Mouse (Mus musculus): ENCODE results near the gene Rsl1d1. TPM values are rescaled to one million over a fixed set of nuclear protein-coding genes. Genes with fewer than 3 reads are reported as not detected.

Rsl1d1 gene
- polyA plus RNA-seq, 1 experiment from 2014 or later, result 193 TPM

DNA sequence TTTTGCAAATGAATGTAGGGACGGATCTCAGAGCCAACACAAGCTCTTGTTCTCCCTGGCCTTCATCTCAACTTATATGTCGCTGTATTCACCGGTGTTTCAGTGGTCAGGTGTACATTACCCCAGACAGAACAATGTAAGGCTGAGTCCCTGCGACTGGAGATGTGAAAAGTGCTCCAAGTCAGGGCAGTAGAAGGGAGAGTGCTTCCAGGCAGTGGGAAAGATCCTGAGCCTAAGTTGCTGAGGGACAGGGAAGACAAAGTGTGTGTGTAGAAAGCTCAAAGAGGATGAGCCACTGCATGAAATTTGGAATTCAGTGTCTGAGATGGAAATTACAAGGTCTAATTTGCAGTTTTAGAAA lies 26.3 kb downstream of the Rsl1d1 start:
- WGBS, result 3% methylated on average over 4 of the region's 4 CpGs
- Histone ChIP-seq H3K9ac (peak overlapping the region; percentile 83), H3K4me1 (ENCODE audit: insufficient read depth) (peaks cover 4% of the 10 kb centered on the region; the same call in 1 of the 2 replicates), H3K27ac (ENCODE audit: low read depth) (no peak overlapping the region), H3K9me3 (ENCODE audit: low read depth, low read length) (no peaks in the 10 kb centered on the region), H3K4me2 (peak overlapping the region; percentile 83), H3K27me3 (ENCODE audit: insufficient read depth, low read length) (no peaks in the 10 kb centered on the region), H3K36me3 (ENCODE audit: insufficient read depth) (no peaks in the 10 kb centered on the region), H3K4me3 (ENCODE audit: low read depth, low read length) (peak overlapping the region; percentile 96)
- DNase-seq (no peak), ATAC-seq (ENCODE audit: insufficient read depth) (no peak)
- TF ChIP-seq CTCF (IDR thresholded peaks at IDR 0.05; ENCODE audit: low read depth), result no peak

DNA sequence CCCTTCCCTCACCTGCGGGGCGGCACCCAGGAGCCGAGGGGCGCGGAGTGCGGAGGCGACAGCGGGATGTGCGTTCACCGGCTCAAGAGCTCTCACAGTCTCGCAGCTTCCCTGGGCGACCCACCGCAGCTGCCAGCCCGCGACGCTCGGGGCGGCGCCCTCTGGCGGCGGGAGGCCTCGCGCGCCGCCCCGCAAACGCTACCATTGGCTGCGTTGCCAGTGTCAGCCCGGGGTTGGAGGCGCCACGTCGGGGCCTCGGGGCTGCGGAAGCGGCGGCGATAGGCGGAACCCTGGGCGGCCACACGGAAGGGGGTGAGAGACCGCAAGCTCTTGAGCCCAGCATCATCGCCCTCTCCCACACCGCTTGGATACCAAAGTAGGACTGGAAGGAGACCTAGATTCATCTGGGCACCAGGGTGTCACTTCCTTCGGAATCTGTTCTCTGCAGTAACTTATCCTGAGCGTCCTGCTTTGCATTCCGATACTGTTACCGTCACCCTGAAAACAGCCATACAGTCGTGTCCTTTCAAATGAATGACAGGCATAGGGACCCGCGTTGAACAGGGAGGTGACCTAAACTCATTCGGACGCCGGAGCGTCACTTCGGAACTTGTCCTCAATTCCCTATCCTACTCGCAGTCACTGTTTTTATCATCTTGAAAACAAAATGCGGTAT lies 26.8 kb downstream of the Rsl1d1 start, which contains the start of gene Zc3h7a:
Gene Zc3h7a (minus strand): TSS at position 186 of the 676 bp plus-strand sequence.
- Histone ChIP-seq H3K4me3 (ENCODE audit: low read depth, low read length) (peak within 1 kb of the TSS; percentile 96), H3K27me3 (ENCODE audit: insufficient read depth, low read length) (no peaks in the 10 kb centered on the region), H3K9me3 (ENCODE audit: low read depth, low read length) (no peaks in the 10 kb centered on the region), H3K9ac (peak within 1 kb of the TSS; percentile 83), H3K36me3 (ENCODE audit: insufficient read depth) (no peaks in the 10 kb centered on the region), H3K4me1 (ENCODE audit: insufficient read depth) (peaks cover 4% of the 10 kb centered on the region; the same call in 1 of the 2 replicates), H3K27ac (ENCODE audit: low read depth) (peak within 1 kb of the TSS; percentile 84), H3K4me2 (peak within 1 kb of the TSS; percentile 83)
- WGBS, result under 1% methylated on average over 56 of the region's 57 CpGs
- peak; percentile 96 for DNase-seq
- peak; percentile 96 for ATAC-seq (ENCODE audit: insufficient read depth)
- peak; percentile 49 for TF ChIP-seq CTCF (IDR thresholded peaks at IDR 0.05; ENCODE audit: low read depth)

DNA sequence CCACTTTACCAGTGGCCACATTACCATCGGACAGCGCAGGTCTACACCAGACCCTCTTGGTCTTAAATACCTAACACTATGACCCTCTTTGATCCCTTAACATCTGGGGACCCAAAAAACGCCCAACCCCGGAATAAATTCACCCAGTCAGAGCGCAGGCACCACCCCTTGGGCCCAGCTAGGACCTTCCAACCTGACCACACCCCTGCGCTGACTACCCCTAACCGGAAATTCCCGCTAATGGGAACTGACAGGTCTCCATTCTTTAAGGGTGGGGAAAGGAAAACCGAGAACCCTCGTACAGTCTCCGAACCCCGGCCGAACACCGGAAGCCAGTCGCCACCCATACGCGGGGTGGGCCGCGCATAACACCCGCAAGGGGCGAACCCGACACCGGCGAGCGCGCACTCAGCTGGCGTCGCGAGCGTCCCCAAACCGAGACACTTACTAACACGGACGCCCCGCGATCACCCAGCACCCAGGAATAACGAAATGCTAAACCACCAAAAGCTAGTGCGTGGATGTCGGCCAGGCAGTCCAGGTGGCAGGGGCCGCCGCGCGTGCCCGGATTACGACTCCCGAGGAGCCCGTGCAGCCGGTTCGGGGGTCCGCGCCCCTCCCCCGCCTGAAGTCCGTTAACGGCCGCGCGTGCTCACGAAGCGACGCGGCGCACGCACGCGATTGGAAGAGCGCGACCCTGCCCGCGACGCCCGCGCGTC lies 27.5 kb downstream of the Rsl1d1 start:
- H3K36me3 ChIP-seq (ENCODE audit: insufficient read depth), result no peaks in the 10 kb centered on the region
- H3K27ac ChIP-seq (ENCODE audit: low read depth), result peak overlapping the region; percentile 84
- H3K9ac ChIP-seq, result peak overlapping the region; percentile 83
- WGBS, result under 1% methylated on average over 65 of the region's 72 CpGs
- H3K4me3 ChIP-seq (ENCODE audit: low read depth, low read length), result peak overlapping the region; percentile 96
- TF ChIP-seq CTCF (IDR thresholded peaks at IDR 0.05; ENCODE audit: low read depth), result no peak
- H3K4me2 ChIP-seq, result peak overlapping the region; percentile 83
- peaks cover 4% of the 10 kb centered on the region; the same call in 1 of the 2 replicates for H3K4me1 ChIP-seq (ENCODE audit: insufficient read depth)
- ATAC-seq (ENCODE audit: insufficient read depth) (peak; percentile 75), DNase-seq (peak; percentile 76)
- no peaks in the 10 kb centered on the region for H3K27me3 ChIP-seq (ENCODE audit: insufficient read depth, low read length)
- no peaks in the 10 kb centered on the region for H3K9me3 ChIP-seq (ENCODE audit: low read depth, low read length)

DNA sequence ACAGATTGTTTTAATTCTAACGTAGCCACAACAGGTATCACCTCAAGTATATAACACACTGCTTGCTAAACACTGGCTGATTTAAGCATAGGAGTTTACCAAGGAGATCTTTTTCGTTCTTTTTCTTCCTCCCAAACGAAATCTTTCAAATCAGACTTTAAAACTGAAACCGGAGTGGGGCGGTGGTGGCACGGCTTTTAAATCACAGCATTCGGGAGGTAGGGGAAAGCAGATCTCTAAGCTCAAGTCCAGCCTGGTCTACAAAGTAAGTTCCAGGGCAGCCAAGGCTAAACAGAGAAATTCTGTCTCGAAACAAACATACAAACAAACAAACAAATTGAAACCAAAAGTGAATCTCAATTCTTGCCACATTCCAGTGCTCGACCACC lies 28.0 kb downstream of the Rsl1d1 start:
- no peaks in the 10 kb centered on the region for H3K27me3 ChIP-seq (ENCODE audit: insufficient read depth, low read length)
- H3K27ac ChIP-seq (ENCODE audit: low read depth), result peak overlapping the region; percentile 84
- peaks cover 4% of the 10 kb centered on the region; the same call in 1 of the 2 replicates for H3K4me1 ChIP-seq (ENCODE audit: insufficient read depth)
- WGBS, result 9% methylated on average over 9 of the region's 9 CpGs
- TF ChIP-seq CTCF (IDR thresholded peaks at IDR 0.05; ENCODE audit: low read depth), result no peak
- peak; percentile 16 for DNase-seq
- ATAC-seq (ENCODE audit: insufficient read depth), result no peak
- peak overlapping the region; percentile 96 for H3K4me3 ChIP-seq (ENCODE audit: low read depth, low read length)
- no peaks in the 10 kb centered on the region for H3K9me3 ChIP-seq (ENCODE audit: low read depth, low read length)
- H3K4me2 ChIP-seq, result peak overlapping the region; percentile 83
- H3K9ac ChIP-seq, result peak overlapping the region; percentile 83
- H3K36me3 ChIP-seq (ENCODE audit: insufficient read depth), result no peaks in the 10 kb centered on the region

DNA sequence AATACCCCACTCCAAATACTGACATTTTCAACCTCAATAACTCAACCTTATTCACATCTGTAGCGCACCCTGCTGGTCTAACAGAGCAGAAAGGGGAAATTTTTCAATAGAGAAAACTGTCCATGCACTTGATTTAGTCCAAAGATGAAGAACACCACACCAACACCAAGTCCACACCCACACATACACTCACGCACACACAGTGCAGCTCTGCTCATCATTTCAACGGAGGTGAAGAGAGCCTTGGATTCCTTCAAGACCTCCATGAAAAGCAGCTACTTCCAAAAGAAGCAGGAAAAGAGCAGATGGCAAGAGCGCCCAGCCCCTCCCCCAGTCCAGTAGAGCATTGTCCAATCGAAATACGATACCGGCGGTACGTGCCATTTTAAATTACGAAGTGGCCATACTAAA lies 28.5 kb downstream of the Rsl1d1 start:
- DNase-seq (peak; percentile 78), ATAC-seq (ENCODE audit: insufficient read depth) (no peak)
- Histone ChIP-seq H3K27ac (ENCODE audit: low read depth) (peak overlapping the region; percentile 84), H3K27me3 (ENCODE audit: insufficient read depth, low read length) (no peaks in the 10 kb centered on the region), H3K9me3 (ENCODE audit: low read depth, low read length) (no peaks in the 10 kb centered on the region), H3K36me3 (ENCODE audit: insufficient read depth) (no peaks in the 10 kb centered on the region), H3K4me3 (ENCODE audit: low read depth, low read length) (peak overlapping the region; percentile 96), H3K9ac (peak overlapping the region; percentile 83), H3K4me2 (peak overlapping the region; percentile 83), H3K4me1 (ENCODE audit: insufficient read depth) (peaks cover 4% of the 10 kb centered on the region; the same call in 1 of the 2 replicates)
- peak; percentile 58 for TF ChIP-seq CTCF (IDR thresholded peaks at IDR 0.05; ENCODE audit: low read depth)
- 11% methylated on average over 10 of the region's 10 CpGs for WGBS

DNA sequence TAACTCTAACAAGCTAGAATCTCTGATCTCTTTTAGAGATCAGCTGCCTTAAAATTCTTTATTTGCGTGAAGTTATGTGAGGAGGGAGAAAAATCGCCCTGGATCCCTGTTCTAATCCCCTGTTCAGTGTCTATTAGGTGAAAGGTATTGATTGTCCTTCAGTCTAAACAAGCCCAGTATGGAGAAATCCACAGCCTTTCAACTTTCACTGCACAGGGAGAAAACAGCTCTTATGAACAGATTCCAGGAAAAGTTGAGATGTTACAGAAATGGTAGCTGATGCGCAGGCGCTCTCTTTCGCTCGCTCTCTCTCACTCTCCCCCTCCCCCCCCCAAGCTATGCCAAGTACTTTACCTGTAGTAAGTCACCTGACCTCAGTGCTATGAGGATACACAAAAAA lies 31.5 kb downstream of the Rsl1d1 start:
- Histone ChIP-seq H3K9me3 (ENCODE audit: low read depth, low read length) (no peaks in the 10 kb centered on the region), H3K4me2 (no peak overlapping the region), H3K9ac (no peak overlapping the region), H3K4me3 (ENCODE audit: low read depth, low read length) (no peak overlapping the region), H3K27ac (ENCODE audit: low read depth) (no peak overlapping the region), H3K27me3 (ENCODE audit: insufficient read depth, low read length) (no peaks in the 10 kb centered on the region), H3K36me3 (ENCODE audit: insufficient read depth) (no peaks in the 10 kb centered on the region), H3K4me1 (ENCODE audit: insufficient read depth) (no peaks in the 10 kb centered on the region)
- ATAC-seq (ENCODE audit: insufficient read depth), result no peak
- 86% methylated on average over 6 of the region's 6 CpGs for WGBS
- TF ChIP-seq CTCF (IDR thresholded peaks at IDR 0.05; ENCODE audit: low read depth), result no peak
- DNase-seq, result no peak

DNA sequence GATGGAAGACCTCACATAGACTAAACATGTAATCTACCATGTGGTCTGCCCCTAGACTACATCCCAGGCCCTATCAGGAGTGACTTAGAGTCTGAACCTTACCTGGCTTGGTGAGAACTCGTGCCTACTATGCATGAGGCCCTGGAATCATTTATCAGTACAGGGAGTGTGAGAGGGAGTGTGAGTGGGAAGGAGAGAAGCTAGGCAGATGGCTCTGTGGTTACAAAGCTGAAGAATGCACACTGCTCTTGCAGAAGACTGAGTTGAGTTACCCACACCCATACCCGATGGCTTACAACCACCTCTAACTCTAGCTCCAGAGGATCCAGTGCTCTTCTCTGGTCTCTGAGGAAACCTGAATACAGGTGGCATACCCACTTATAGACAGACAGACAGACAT lies 36.7 kb downstream of the Rsl1d1 start:
- WGBS, result 83% methylated on average over 2 of the region's 2 CpGs

More for the DNA sequence above, 36.7 kb downstream of the Rsl1d1 start:
- no peak overlapping the region for H3K9ac ChIP-seq
- peaks cover 15% of the 10 kb centered on the region for H3K36me3 ChIP-seq (ENCODE audit: insufficient read depth)
- no peak overlapping the region for H3K27ac ChIP-seq (ENCODE audit: low read depth)
- TF ChIP-seq CTCF (IDR thresholded peaks at IDR 0.05; ENCODE audit: low read depth), result no peak
- H3K4me2 ChIP-seq, result no peak overlapping the region
- no peak for DNase-seq
- no peaks in the 10 kb centered on the region for H3K9me3 ChIP-seq (ENCODE audit: low read depth, low read length)
- no peak for ATAC-seq (ENCODE audit: insufficient read depth)
- H3K4me3 ChIP-seq (ENCODE audit: low read depth, low read length), result no peak overlapping the region
- no peaks in the 10 kb centered on the region for H3K27me3 ChIP-seq (ENCODE audit: insufficient read depth, low read length)
- no peaks in the 10 kb centered on the region for H3K4me1 ChIP-seq (ENCODE audit: insufficient read depth)
